Mouse (Mus musculus) brain, embryonic 14.5 days (tissue): Measurements from ENCODE around the gene Hoxb7. TPM values are rescaled to one million over a fixed set of nuclear protein-coding genes. Genes with fewer than 3 reads are reported as not detected.
A peak's percentile ranks its signal among the peaks of the same experiment; 100 is the strongest.

Source experiments
- DNase-seq: peaks from one replicate; pipeline ENCODE4 v3.0.0-alpha.2; 2011; ENCODE audit warnings: low read depth
- CTCF ChIP-seq: fragments of 200-500 bp; IDR thresholded peaks from 2 replicates; pipeline ENCODE4 v1.5.1; 2012; ENCODE audit warnings: inconsistent platforms, mild to moderate bottlenecking, moderate library complexity, borderline replicate concordance; ENCODE audit not compliant: insufficient read depth, insufficient read length; ENCODE audit errors: extremely low read depth
- POLR2A ChIP-seq: fragments of 200-500 bp; IDR thresholded peaks from 2 replicates; pipeline ENCODE4 v1.6.1; 2012; ENCODE audit warnings: mild to moderate bottlenecking, inconsistent platforms, borderline replicate concordance; ENCODE audit not compliant: poor library complexity, insufficient read depth, insufficient read length, severe bottlenecking; ENCODE audit errors: extremely low read depth
- polyA plus RNA-seq: library from polyadenylated mRNA; depleted of rRNA; stranded (reverse); fragments of >200 nt; gene quantifications from 2 replicates; pipeline ENCODE4 v1.2.3, GENCODE M21; 2012; rRNA removed

Hoxb7 gene
- 0.11 and 2.4 TPM in 2 replicates for polyA plus RNA-seq

- no peak for TF ChIP-seq POLR2A
- TF ChIP-seq CTCF: no peak
- no peak for DNase-seq
Observed at GRCm38 (mm10) chr11:96285771-96286738, at the start of gene Hoxb7. Hoxb7 (plus strand) TSS chr11:96286623.

GRCm38 (mm10) chr11:96240211-96240610 lies 46.2 kb upstream of the Hoxb7 start:
- DNase-seq: peak; percentile 65
- TF ChIP-seq CTCF: peak; percentile 88
- no peak for TF ChIP-seq POLR2A

- DNase-seq: no peak
Observed at GRCm38 (mm10) chr11:96250901-96251300, 35.5 kb upstream of the Hoxb7 start.

GRCm38 (mm10) chr11:96251480-96252031 lies 34.9 kb upstream of the Hoxb7 start:
- TF ChIP-seq POLR2A: no peak

More at GRCm38 (mm10) chr11:96250901-96251300, 35.5 kb upstream of the Hoxb7 start:
- TF ChIP-seq POLR2A: no peak

GRCm38 (mm10) chr11:96252541-96253120 lies 33.8 kb upstream of the Hoxb7 start:
- TF ChIP-seq POLR2A (no peak), CTCF (no peak)

More at GRCm38 (mm10) chr11:96251480-96252031, 34.9 kb upstream of the Hoxb7 start:
- no peak for DNase-seq

GRCm38 (mm10) chr11:96254221-96254620 lies 32.2 kb upstream of the Hoxb7 start:
- TF ChIP-seq CTCF: no peak
- no peak for TF ChIP-seq POLR2A
- DNase-seq: no peak

More at GRCm38 (mm10) chr11:96252541-96253120, 33.8 kb upstream of the Hoxb7 start:
- DNase-seq: no peak

GRCm38 (mm10) chr11:96255111-96255995 lies 31.1 kb upstream of the Hoxb7 start:
- no peak for DNase-seq
- TF ChIP-seq POLR2A (no peak), CTCF (no peak)

- no peak for DNase-seq
- TF ChIP-seq POLR2A: no peak
- TF ChIP-seq CTCF: no peak
Observed at GRCm38 (mm10) chr11:96255996-96256445, 30.4 kb upstream of the Hoxb7 start.

GRCm38 (mm10) chr11:96257141-96257540 lies 29.3 kb upstream of the Hoxb7 start:
- no peak for DNase-seq
- TF ChIP-seq CTCF (no peak), POLR2A (no peak)

- DNase-seq: no peak
- TF ChIP-seq CTCF: no peak
- TF ChIP-seq POLR2A: no peak
Observed at GRCm38 (mm10) chr11:96259038-96259437, 27.4 kb upstream of the Hoxb7 start.
